Mouse (Mus musculus) embryo, embryonic 10.5 days (tissue): ENCODE measurements around the gene Znhit6.

Experiments used
- DNase-seq: peaks from one replicate; pipeline ENCODE4 v3.0.0-alpha.2; 2015; ENCODE audit warnings: low spot score

Gene Znhit6

DNA sequence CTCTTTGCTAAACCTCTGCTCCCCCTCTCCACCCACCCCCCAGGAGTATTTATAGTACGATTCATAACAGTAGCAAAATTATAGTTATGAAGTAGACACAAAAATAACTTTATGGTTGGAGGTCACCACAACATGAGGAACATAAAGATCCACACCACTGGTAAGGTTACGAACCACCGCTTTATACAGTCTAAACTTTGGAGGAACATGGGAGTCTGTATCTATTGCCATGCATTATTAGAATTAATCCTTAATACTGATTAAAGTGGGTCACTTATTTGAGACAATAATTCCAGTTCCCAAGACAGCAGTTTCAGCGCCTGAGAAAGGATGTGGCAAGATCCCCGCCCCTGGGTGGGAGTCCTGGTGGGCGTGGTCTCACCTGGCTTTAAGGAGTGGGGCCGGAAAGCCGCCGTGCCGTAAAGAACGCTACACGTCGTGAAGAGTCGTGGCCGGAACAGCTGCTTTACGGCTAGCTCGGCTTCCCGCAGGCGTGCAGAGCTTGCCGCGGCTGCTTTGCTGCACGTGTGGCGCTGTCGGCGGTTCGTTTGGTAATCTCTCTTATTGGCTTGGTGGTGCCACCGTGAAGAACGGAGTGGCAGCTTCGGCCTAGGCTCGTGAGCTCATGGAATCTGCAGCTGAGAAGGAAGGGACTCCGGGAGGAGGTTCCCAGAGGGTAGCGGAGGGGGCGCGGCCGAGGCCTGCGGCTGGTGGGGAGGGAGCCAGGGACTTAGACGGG is at the start of gene Znhit6:
TSS of gene Znhit6 (plus strand) at position 463 of the 739 bp plus-strand sequence.
- DNase-seq, result peak; percentile 97

DNA sequence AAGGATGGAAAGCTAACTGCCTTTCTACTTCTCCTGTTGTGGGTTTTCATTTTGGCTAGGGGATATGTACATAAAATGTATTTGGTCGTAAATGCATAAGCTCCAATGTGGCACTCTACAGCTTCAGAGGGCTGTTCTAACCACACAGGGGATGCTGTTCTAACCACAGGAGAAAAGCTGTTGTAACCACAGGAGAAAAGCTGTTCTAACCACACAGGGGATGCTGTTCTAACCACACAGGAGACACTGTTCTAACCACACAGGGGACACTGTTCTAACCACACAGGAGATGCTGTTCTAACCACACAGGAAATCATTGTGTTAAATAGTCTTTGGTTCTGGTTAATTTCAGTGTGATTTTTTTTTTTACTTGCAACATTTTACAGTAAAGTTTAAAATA is 38.1 kb upstream of the Znhit6 start:
- no peak for DNase-seq

DNA sequence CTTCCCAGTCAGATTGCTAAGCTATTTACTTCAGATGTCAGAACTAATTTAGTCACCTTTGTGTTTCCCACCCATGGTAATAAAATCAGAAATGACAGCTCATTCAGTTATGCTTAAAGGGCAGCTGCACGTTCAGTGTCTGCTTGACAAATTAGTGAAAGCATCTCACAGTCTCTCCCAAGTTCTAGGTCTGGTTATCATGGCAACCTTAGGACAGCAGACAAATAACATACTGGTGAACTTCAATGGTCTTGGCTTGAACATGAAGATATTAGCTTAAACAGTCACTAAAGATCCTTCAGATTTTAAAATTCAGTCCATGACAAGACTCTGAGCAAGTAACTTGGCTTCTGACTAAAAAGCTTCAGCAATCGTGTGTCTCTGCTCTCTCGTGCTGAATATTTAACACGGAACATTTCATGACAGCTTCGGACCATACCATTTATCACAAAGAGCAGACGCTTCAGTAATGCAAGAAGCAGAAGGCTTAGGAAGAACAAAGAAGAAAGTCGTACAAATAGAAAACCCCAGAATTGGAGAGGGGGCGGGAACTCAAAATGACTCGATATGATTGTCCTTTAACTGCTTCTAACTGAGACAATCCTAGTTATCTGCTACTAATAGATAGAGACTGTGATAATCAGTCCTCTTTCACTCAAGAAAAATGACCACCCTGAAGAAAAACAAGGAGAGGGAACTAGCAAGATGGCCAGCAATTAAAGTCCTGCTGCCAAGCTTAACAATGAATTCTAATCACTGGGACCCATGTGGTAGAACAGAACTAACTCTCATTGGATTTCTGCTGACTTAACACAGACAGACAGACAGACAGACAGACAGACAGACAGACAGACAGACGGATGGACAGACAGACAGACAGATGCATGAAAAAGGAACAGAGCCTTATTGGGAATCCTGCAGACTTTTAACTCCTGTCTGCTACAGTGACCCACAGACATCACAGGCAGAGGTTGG is 27.3 kb upstream of the Znhit6 start:
- DNase-seq, result no peak

DNA sequence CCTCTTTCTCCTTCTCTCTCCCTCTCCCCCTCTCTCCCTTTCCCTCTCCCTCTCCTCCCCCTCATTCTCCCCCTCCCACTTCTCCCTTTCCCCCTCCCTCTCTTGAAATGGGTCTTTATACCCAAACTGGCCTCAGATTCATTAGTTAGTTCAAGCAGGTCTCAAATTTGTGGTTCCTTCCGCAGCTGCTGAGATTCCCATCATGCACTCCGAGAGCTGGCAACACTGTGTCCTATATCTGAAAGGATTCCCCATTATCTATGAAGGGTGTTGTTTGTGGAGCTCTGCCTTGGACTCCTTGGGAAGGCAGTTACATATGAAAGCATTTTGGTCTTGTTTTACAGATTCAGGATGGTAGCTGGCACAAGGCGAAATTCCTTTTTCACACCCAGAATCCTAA is 25.8 kb upstream of the Znhit6 start:
- DNase-seq, result no peak

DNA sequence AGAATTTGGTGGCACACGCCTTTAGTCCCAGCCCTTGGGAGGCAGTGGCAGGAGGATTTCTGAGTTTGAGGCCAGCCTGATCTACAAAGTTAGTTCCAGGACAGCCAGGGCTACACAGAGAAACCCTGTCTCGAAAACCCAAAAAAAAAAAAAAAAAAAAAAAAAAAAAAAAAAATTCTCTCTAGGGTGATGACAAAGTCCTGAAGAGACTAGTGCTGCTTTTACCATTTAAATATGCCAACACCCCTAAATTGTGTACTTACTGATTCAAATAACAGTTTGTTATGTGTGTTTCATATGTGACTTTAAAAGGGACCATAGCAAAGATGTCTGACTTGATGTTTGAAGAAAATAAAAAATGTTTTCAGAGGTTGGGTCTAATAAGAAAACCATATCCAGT is 21.6 kb upstream of the Znhit6 start:
- no peak for DNase-seq

DNA sequence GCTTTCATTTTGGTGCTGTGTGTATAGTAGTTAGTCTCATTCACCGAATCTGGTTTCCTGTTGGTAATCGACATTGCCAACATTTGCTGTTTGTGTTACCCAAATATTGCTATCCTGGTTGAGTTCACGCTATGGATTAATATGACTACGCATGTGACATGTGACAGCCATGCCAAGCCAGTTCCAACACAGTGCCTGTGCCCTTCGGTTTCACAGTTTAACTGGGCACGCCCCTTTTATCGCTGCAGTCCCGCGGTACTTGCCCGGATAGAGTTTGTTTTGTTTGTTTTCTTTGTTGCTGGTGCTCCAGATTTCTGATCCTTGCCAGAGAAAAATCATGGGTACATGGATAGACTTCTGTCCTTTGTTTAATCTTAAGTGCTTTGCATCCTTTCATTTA is 19.8 kb upstream of the Znhit6 start:
- DNase-seq, result no peak

DNA sequence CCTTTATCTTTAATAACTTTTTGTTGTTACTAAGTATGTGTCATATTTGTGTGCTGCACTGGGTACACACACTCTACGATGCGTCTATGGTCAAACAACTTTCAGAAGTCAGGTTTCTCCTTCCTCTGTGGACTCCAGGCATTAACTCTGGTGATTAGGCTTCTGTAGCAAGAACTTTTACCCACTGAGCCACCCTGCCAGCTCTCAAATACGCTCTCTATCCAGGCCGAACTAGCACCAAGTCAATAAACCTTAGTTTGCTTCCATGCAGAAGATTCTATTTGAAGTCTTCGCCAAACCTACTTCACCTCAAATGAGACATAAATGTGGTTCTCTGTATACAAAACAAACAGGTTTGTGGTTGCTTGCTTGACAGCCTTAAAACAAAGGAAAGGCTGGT is 16.3 kb upstream of the Znhit6 start:
- DNase-seq, result no peak

DNA sequence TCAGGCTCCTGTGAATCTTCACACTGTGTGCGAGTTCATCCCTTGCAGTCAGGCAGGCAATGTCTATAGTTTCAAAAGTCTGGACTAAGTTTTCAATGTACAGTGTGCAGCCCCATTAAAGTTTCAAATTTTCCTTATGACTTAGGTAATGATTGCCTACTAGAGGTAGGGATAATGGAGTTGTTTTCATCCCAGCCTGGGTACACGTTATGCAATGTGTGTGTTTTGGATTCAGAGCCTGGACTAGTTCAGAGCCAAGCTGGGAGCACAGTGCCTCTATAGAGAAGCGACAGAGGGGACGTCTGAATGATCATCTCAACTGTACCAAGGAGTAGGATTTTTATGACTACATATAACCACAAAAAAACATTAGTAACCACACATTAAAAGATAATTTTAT is 15.9 kb upstream of the Znhit6 start:
- no peak for DNase-seq

DNA sequence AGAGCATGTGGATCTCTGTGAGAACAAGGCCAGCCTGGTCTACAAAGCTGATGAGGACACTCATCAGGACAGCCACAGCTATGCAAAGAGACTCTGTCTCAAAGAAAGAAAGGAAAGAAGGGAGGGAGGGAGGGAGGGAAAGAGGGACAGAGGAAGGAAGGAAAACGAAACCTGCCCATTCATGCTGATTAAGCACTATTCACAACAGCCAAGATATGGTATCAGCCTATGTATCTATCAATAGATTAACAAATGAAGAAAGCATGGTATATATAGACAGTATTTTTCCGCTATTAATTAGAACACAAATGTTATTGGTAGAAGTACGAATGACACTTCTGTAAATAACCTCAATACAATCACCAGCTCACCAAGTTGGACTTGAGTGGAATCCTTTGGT is 1.5 kb upstream of the Znhit6 start:
- no peak for DNase-seq

DNA sequence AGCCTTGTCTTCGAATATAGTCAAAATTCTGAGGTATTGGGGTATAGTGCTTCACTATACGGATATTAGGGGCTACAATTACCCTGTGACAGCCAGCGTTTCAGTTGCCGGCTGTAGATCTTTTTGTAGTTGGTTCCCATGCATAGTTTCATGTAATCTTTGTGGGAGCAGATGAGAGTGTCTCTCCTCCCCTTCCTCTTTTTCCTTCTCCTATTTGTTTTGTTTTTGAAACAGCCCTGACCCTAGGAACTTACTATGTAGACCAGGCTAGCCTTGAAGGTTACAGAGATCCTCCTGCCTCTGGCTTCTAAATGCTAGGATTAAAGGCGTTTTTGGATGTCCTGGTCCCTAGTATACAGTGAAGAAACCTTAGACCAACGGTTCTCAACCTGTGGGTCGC is 665 bp upstream of the Znhit6 start:
- DNase-seq, result peak; percentile 1

DNA sequence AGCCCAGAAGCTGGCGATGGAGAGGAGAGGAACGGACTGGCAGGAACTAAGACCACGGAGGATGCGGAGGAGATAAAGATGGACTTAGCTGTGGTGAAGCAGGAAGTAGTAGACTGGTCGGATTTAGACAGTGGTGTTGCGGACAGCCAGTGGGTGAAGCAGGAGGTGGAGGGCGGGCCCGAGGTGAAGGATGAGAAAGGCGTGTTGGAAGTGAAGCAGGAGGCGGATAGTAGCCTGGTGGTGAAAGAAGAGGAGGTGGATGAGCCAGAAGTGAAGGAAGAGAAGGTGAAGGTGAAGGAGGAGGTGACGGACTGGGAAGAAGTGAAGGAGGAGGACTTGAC is 447 bp downstream of the Znhit6 start:
- DNase-seq, result no peak

DNA sequence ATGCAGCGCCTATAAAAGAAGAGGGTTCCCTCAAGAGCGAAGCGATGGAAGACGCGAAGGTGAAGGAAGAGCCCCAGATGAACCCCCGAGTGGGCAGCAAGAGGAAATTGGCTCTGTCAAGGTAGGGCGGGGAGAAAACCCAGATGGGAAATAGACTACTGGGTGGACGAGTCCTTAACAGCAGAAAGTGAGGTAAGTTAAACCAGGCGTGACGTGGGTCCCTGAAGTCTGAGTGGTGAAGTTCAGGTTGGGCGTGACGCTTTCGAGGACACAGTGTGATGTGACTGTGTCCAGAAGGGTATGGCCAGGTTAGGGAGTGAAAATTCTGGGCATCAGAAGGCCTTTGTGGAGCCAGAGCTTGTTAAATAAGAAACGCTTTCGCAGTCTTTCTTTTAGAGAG is 871 bp downstream of the Znhit6 start:
- no peak for DNase-seq

DNA sequence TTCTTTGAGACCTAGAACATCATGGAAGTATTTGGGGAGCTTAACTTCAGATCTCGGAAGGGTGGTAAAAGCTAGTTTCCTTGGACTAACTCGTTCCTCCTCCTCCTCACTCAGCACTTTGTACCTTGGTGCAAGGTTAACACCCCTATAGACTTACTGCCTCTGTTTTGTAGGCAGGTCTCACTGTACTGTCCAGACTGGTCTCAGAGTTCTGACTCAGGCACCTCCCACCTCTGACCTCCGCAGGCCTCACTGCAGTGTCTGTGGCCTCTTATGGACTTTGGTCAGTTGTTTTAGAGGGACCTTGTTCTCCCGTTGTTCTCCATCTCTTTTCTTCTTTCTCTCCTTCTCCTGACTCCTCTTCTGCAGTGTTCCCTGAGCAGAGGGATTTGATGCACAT is 7.0 kb downstream of the Znhit6 start:
- no peak for DNase-seq

DNA sequence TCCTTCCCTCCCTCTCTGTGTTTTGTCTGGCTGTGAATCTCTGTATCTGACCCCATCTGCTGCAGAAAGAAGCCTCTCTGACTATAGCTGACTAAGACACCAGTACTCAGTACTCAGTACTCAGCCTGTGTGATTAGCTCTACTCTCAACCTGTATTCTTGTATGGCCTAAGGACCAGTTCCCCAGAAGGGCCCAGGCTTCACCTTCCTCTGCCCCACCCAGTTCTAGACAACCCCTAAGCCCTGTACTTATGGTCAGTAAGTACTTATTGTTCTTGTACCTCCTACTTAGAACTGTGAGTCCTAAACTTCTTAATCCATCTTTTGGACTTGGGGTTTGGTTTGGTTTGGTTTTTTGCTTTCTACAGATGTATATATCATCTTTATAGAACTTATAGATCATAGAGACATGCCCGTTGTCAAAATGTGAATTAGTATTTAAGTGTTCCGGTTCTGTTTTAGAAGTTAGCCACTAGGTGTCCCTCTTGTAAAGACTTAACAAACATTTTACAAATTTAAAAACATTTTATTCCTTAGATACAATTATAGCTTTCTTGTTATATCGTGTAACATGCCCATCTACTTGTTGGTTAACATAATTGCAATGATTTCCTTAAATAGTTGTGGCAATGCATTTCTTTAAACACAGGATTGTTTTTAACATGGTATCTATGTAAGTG is 7.7 kb downstream of the Znhit6 start:
- peak; percentile 27 for DNase-seq

DNA sequence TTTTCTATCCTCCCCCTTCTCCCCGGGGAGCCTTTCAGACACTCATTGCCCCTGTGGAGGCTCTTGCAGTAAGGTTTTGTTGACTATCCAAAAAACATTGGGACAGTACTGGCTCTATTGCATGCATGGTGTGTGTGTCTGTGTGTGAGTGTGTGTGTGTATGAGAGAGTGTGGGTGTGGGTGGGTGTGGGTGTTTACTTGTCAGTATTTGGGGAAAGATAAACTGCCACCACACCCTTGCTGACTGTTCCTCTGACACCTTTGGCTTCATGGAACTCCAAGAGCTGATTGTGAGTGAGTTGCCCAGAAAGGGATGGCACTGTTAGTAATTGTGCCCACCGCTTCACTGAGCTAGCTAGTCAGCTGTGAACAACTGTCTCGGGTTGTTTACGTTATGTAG is 14.6 kb downstream of the Znhit6 start:
- DNase-seq, result no peak

DNA sequence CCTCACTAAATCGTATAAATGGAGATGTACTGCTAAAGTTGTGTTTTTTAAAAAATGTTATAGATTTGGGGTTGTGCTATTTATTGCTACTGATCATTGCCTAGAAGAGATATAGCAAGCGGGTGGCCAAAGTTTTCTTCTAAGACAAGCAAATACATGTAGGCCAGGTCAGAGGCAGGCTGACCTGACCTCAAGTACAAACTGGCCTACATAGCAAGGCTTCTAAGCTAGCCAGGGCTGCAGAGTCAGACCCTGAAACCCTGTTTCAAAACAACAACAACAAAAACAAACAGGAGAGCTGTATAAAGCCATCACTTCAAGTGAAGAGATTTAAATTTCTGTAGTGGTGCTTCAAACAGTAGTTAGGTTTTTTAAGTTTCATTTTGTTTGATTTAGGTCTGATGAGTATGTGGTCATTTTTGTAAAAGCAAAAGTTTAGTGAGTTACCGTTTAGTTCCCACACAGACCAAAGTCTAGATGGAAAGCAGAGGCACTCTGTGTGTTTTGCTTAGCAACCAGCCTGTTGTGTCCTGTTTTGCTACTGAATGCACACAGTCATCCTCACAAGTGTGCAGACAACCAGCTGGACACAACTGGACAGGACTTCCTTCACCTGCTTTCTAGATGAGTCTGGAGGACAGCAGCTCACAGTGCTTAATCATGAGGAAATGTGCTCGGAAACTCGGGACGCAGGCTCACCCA is 16.0 kb downstream of the Znhit6 start:
- no peak for DNase-seq

DNA sequence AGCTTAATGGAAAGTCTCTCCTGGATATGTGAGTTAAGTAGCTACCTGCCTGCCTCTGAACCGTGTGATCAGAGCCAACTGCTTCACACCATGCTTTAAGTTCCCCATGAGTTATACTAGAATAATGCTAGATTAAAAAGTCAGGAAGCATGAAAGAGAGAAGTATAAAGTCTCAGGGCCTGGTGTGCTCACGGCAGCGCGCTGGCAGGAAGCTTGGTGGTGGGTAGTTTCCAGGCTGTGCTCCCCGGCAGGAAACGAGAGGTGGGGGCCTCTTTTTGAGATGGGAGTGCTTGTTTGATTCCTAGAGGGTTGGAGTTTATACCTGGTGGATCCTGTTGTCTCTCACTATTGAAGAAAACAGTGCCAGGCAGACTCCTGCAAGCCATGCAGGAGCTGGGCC is 19.3 kb downstream of the Znhit6 start:
- DNase-seq, result no peak

DNA sequence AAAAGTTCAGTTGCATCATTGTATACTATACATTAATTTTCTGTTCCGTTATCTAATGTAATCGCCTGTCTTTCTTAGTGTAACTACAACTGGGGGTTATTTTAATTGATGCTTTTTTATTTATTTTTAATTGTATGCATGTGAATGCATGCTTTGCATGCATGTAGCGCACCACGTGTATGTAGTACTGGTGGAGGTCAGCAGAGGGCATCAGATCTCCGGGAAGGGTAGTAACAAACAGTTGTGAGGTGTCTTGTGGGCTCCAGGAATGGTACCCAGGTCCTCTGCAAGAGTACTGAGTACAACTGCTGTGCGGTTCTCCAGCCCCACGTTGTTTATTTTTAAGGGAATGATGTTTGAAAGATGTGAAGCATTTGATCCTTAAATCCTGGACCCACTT is 23.1 kb downstream of the Znhit6 start:
- DNase-seq, result no peak

DNA sequence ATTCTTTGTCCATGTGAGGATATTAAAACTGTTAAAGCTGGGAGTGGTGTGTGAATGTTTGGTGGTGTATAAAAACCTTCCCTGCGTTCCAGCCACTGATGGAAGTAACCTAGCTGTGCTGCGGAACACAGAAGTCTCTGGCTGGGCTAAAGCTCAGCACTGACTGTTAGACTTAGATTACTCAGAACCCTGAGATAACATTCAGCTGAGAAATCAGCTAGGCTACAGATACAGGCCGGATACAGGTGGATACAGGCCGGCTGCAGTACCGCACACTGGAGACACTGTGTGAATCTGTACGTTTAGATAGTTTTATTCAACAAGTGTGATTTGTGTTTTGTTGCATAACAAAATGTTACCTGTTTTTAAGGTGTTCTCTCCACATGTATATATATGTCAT is 24.8 kb downstream of the Znhit6 start:
- DNase-seq, result no peak

DNA sequence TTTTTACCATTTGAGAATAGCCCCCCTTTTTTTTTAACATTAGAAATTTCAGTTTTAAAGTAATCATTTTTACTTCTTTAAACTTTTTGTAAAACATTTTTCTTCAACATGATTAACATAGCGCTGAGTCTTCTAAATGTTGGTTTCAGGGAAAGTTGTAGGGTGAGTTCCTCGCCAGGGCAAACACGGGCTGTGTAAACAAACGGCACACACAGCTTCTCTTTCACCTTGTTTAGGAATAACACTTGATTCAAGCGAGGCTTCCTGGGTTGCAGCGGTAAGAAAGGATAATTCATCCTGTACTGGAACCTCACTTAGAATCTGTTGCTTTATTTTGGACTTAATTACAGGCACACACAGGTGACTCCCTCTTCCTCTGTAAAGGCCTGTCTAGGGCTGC is 25.3 kb downstream of the Znhit6 start:
- peak; percentile 14 for DNase-seq

DNA sequence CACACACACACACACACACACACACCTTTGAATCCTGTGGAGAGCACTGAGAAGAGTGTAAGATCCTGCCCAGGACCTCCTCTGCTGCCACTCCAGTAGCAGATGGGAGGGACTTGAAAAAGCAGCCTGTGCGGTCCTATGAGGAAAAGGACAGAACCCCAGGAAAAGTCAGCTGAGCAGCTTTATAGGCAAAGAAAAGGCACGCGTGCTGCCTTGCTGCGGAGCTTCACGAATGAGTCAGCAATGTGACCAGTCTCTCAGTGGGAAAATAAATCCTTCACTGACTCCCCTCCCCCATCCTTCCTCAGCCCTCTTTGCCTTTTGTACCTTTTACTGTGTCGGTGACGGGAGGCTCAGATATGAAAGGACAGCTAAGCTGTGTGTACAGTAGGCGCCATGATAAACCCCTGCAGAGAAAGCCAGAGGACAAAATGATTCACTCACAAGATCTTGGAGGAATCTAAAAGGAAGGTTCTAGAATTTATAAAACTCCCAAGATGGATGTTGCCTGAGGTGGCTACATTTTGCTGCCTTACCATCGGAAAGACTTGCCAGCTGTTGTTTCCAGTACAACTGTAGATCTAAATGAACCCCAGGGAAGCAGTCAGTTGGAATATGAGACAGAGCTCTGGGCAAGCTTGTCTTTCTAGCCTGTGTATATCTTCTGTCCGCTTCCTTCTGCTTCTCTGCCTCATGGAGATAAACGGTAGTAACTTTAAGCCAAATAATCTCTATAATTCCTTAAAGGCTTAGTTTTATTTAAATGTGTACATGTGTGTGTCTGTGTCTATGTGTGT is 26.6 kb downstream of the Znhit6 start:
- peak; percentile 29 for DNase-seq
